Comparison of ENCODE assay signal across 12 mouse cellular contexts in genomic region chr5:128597381-128597780, GRCm38 (mm10). TPM values are rescaled to one million over a fixed set of nuclear protein-coding genes. Genes with fewer than 3 reads are reported as not detected.
DNase-seq lines count a peak whose midpoint lies in the region; ATAC-seq and TF ChIP-seq lines count a peak whose summit lies in the region.
"Had no signal": no experiment of that assay in that cellular context is flagged by ENCODE, and none has a peak within 500 bp of the region (broad histone marks: within the 10 kb centered on the region; RNA-seq: fewer than 3 reads in every experiment).

No protein-coding gene starts in this region.

- ATAC-seq in lung, embryonic 14.5 days (ENCODE audit: insufficient read depth), result no peak
- ATAC-seq in limb, embryonic 14.5 days (ENCODE audit: low FRiP score, low read depth), result no peak
- no peak for ATAC-seq in stomach, embryonic 16.5 days (ENCODE audit: insufficient read depth, low FRiP score)
- ATAC-seq in megakaryocyte progenitor cell, adult 5-6 weeks (replicated peaks; ENCODE audit: poor library complexity), result no peak

- WGBS in lung, embryonic 14.5 days, result 24% methylated on average over 4 of the region's 4 CpGs
- 21% methylated on average over 4 of the region's 4 CpGs for WGBS in limb, embryonic 14.5 days
- WGBS in stomach, embryonic 16.5 days, result 26% methylated on average over 4 of the region's 4 CpGs

- DNase-seq in embryo, embryonic 10.5 days (ENCODE audit: low spot score), result peak; percentile 41
- no peak for DNase-seq in embryo, embryonic 10 days (ENCODE audit: low spot score)
- no peak for DNase-seq in lung, embryonic 14.5 days
- no peak for DNase-seq in lung, postnatal 4 days
- DNase-seq in limb, embryonic 14.5 days (ENCODE audit: low spot score), result no peak
- no peak for DNase-seq in cerebellum, adult 9-11 months
- DNase-seq: kidney, adult 18-20 months; lung, postnatal 10 days; thymus, postnatal 14 days had no signal

- no peak for TF ChIP-seq POLR2A in limb, embryonic 14.5 days (IDR thresholded peaks at IDR 0.05; ENCODE audit: borderline replicate concordance, extremely low read depth, insufficient read depth, insufficient read length)

- peak overlapping the region; percentile 25; the same call in 1 of the 2 replicates for H3K4me3 ChIP-seq in lung, embryonic 14.5 days (ENCODE audit: low read depth, low read length)
- peak overlapping the region; percentile 37 for H3K4me3 ChIP-seq in limb, embryonic 14.5 days (replicated peaks; ENCODE audit: low read length)
- H3K4me3 ChIP-seq in stomach, embryonic 16.5 days (replicated peaks; ENCODE audit: low read length), result peak overlapping the region; percentile 36

- no peak overlapping the region for H3K9ac ChIP-seq in lung, embryonic 14.5 days
- no peak overlapping the region for H3K9ac ChIP-seq in limb, embryonic 14.5 days (ENCODE audit: low read depth, low read length, severe bottlenecking)
- H3K9ac ChIP-seq in stomach, embryonic 16.5 days (ENCODE audit: low read length), result no peak overlapping the region

- no peak for TF ChIP-seq CTCF in lung, embryonic 14.5 days (IDR thresholded peaks at IDR 0.05; ENCODE audit: low read depth)

- no peak overlapping the region for H3K27ac ChIP-seq in lung, embryonic 14.5 days (ENCODE audit: low read depth)
- no peak overlapping the region for H3K27ac ChIP-seq in limb, embryonic 14.5 days (replicated peaks; ENCODE audit: low read depth, low read length)
- no peak overlapping the region for H3K27ac ChIP-seq in stomach, embryonic 16.5 days (ENCODE audit: low read length)

- no peaks in the 10 kb centered on the region for H3K9me3 ChIP-seq in lung, embryonic 14.5 days (ENCODE audit: low read depth, low read length)
- H3K9me3 ChIP-seq in limb, embryonic 14.5 days (ENCODE audit: control insufficient read depth, low read length), result no peaks in the 10 kb centered on the region
- H3K9me3 ChIP-seq in stomach, embryonic 16.5 days (replicated peaks; ENCODE audit: control insufficient read depth, low read length), result no peaks in the 10 kb centered on the region

- H3K36me3 ChIP-seq in lung, embryonic 14.5 days (ENCODE audit: insufficient read depth), result no peaks in the 10 kb centered on the region
- no peaks in the 10 kb centered on the region for H3K36me3 ChIP-seq in limb, embryonic 14.5 days (ENCODE audit: control insufficient read depth, insufficient read depth, low read length)
- H3K36me3 ChIP-seq in stomach, embryonic 16.5 days (ENCODE audit: control insufficient read depth, insufficient read depth, low read length), result no peaks in the 10 kb centered on the region

- peak overlapping the region; percentile 57; the same call in 1 of the 2 replicates for H3K4me2 ChIP-seq in lung, embryonic 14.5 days
- H3K4me2 ChIP-seq in limb, embryonic 14.5 days (replicated peaks; ENCODE audit: low read depth, low read length, severe bottlenecking), result peak overlapping the region; percentile 43
- H3K4me2 ChIP-seq in stomach, embryonic 16.5 days (ENCODE audit: low read depth, low read length), result peak overlapping the region; percentile 50; the same call in 1 of the 2 replicates

- H3K4me1 ChIP-seq in lung, embryonic 14.5 days (ENCODE audit: insufficient read depth), result 0 out of 2 replicates have a peak, but pooled peaks cover 6% of the 10 kb centered on the region
- H3K4me1 ChIP-seq in limb, embryonic 14.5 days (ENCODE audit: control insufficient read depth, insufficient read depth, low read length), result peaks cover 32% of the 10 kb centered on the region
- H3K4me1 ChIP-seq in stomach, embryonic 16.5 days (ENCODE audit: control insufficient read depth, insufficient read depth, low read length), result peaks cover 30% of the 10 kb centered on the region

- H3K27me3 ChIP-seq in lung, embryonic 14.5 days (ENCODE audit: insufficient read depth, low read length), result peaks cover 45% of the 10 kb centered on the region
- H3K27me3 ChIP-seq in limb, embryonic 14.5 days (ENCODE audit: control insufficient read depth, insufficient read depth, low read length), result peaks cover 17% of the 10 kb centered on the region; the same call in 1 of the 2 replicates
- H3K27me3 ChIP-seq in stomach, embryonic 16.5 days (ENCODE audit: control insufficient read depth, insufficient read depth, low read length), result peaks cover 40% of the 10 kb centered on the region

RNA-seq across cellular contexts. Expression of gene Fzd10, which starts 3.3 kb away (rescaled TPM):
- polyA plus RNA-seq in lung, embryonic 14.5 days (2014; fragmentation: Nextera tagmentation; extraction: Ambion mirVana), result 1.7 and 2.1 TPM in 2 replicates
- polyA plus RNA-seq in limb, embryonic 14.5 days (2012; rRNA removed), result 23.1 and 26.3 TPM in 2 replicates
- polyA plus RNA-seq in limb, embryonic 14.5 days (2014; fragmentation: Nextera tagmentation; extraction: Ambion mirVana), result 11.3 and 12.5 TPM in 2 replicates
- polyA plus RNA-seq in stomach, embryonic 16.5 days (2015; fragmentation: Nextera tagmentation; extraction: Ambion mirVana), result 1.4 and 1.5 TPM in 2 replicates
- not detected in 2 replicates for total RNA-seq in megakaryocyte progenitor cell, adult 5-6 weeks (2015)
- total RNA-seq in megakaryocyte progenitor cell, adult 5-6 weeks (2017), result not detected in 2 replicates
- total RNA-seq: MEL had no signal
